Mouse (Mus musculus): ENCODE measurements at regions not wholly inside any gene's neighbourhood (a gene's known extent, or its start where the extent isn't known, plus 50 kb on each side); places are given as distances from the start of the nearest gene placed in this dataset.

DNA sequence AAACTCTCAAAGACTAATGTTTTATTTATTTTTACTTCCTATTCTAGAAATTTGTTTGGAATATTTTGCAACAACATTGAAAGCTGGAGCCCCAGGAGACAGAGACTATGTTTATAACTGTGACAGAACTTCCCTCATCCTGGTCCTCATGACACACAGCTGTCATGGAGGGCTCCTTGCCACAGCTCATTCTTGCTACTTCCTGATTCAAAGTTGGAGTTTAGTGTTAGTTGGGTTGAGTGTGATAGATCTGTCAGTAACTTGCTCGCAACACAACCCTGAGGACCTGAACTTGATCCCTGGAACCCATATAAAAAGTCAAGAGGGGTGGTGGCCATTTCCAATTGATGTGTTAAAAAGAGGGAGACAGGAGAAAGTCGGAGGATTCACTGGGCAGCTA, 328.3 kb upstream of the Nox3 start:
- TF ChIP-seq GATA4 (IDR thresholded peaks at IDR 0.05; ENCODE audit: insufficient replicate concordance, low read length), result no peak

DNA sequence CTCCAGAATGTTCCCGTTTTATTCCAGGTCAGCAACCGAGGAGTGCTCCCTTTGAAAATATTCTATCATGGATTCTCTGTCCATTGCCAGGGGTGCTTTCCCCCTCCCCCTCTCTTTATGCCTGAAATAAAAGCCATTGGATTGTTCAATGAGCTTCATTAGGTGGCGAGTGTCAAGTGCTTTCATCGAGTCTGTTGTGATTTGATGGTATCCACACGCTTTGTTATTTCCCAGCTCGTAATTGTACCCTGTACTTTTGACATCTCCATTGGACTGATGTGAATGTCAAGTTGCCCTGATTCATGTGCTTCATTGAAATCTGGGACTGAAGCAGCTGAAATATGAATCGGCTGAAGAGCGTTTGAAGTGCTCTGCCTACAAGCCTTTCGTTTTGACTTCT, 333.1 kb upstream of the Nox3 start:
- TF ChIP-seq GATA4 (IDR thresholded peaks at IDR 0.05; ENCODE audit: insufficient replicate concordance, low read length), result no peak

- TF ChIP-seq GATA4 (IDR thresholded peaks at IDR 0.05; ENCODE audit: insufficient replicate concordance, low read length), result no peak
Measured at GRCm38 (mm10) chr17:4034816-4035360, 338.8 kb upstream of the Nox3 start.

- TF ChIP-seq GATA4 (IDR thresholded peaks at IDR 0.05; ENCODE audit: insufficient replicate concordance, low read length), result no peak
Measured at GRCm38 (mm10) chr17:4040104-4040664, 344.1 kb upstream of the Nox3 start.

GRCm38 (mm10) chr17:4073381-4073780, 377.3 kb upstream of the Nox3 start:
- no peak for TF ChIP-seq GATA4 (IDR thresholded peaks at IDR 0.05; ENCODE audit: insufficient replicate concordance, low read length)

GRCm38 (mm10) chr17:4080564-4080963, 384.5 kb upstream of the Nox3 start:
- no peak for TF ChIP-seq GATA4 (IDR thresholded peaks at IDR 0.05; ENCODE audit: insufficient replicate concordance, low read length)

- no peak for TF ChIP-seq GATA4 (IDR thresholded peaks at IDR 0.05; ENCODE audit: insufficient replicate concordance, low read length)
Measured at GRCm38 (mm10) chr17:4094621-4095020, 398.6 kb upstream of the Nox3 start.

DNA sequence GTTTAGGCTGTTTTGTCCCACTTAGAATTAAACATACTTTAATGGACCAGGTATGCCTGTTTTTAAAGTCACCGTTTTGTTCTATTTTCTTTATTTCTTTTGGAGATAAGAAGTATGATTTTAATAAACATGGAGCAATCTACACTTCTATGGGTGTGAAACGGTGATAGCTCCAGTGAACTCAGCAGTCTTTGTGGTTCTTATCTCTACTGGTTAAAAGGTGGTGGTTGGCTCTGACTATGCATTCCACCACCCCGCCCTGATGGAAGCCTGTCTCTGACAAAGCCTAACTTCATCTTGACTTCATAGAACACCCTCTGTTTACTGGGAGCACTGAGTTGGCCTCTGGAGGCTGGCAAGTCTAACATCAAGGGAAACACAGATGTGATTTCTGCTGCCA, 407.3 kb upstream of the Nox3 start:
- no peak for TF ChIP-seq GATA4 (IDR thresholded peaks at IDR 0.05; ENCODE audit: insufficient replicate concordance, low read length)

DNA sequence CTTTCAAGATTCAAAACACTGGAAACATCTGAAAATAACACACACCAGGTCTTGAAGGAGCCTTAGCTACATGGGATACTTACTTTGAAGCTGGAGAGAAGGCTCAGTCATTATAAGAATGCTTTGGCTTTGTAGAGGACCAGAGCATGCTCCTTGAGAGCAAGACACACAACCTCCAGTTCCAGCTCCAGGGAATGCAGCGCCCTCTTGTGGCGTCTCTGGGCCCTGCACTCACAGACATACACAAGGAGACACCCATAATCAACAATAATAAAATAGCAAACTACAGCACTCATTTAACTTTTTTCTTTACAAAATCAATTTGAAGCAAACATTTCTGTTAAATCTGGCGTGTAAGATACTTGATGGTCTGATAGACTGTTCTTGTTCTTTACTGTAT, 413.2 kb upstream of the Nox3 start:
- no peak for TF ChIP-seq GATA4 (IDR thresholded peaks at IDR 0.05; ENCODE audit: insufficient replicate concordance, low read length)

DNA sequence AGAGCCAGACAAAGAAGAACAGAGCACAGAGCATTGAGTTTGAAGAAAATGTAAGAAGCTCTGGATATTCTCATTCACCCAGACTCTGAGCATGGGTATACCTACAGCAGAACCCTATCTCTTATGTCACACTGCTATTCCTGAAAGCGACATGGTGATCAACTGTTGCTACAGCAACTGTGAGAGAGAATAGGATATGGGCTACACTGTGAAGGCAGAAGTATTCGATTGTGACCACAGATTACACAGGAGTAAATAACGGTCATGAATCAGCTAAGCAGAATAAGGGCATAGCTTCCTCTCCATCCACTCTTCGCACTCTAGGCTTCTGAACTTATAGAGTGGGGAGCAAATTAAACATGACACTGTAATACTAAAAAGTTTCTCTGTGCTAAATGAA, 417.0 kb upstream of the Nox3 start:
- TF ChIP-seq GATA4 (IDR thresholded peaks at IDR 0.05; ENCODE audit: insufficient replicate concordance, low read length), result no peak

GRCm38 (mm10) chr17:4116476-4116875, 420.4 kb upstream of the Nox3 start:
- TF ChIP-seq GATA4 (IDR thresholded peaks at IDR 0.05; ENCODE audit: insufficient replicate concordance, low read length), result no peak

DNA sequence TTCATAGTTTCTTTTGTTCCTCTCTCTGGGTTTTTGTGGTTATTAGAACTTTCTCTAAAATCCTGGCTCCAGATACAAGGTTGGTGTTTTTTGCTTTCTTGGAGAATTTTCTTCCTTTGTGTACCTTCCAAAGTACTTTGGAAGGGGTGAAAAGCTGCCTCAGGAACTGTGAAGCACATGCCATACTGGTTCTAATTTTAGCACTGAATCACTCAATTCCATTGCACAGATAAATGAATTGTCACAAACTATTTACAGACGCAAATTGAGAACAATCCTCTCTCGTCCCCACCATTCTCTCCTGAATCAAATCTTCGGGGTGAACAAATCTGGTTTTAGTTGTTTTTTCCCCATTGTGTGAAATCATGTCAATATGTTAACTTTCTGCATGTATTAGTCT, 437.6 kb upstream of the Nox3 start:
- no peak for TF ChIP-seq GATA4 (IDR thresholded peaks at IDR 0.05; ENCODE audit: insufficient replicate concordance, low read length)

- TF ChIP-seq GATA4 (IDR thresholded peaks at IDR 0.05; ENCODE audit: insufficient replicate concordance, low read length), result no peak
Measured at GRCm38 (mm10) chr17:4163502-4163901, 467.4 kb upstream of the Nox3 start.

DNA sequence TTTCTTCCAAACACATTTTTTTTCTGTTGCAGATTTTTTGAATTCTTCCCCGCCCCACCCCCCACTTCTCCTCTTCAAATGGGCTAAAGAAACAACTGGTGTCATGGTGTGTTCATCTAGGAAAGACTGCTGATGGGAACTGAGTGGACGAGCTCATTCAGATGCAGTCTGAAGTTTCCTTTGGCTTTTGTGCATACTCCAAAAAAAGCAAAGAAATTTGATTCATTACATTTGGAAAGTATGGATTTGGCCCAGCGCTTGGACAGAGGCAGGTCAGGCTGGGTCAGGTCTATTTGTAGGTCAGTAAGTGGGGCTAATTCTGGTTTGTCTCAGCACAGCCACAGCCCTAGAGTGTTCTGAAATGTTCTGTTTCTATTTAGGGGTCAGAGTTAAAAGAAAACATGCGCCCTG, 477.9 kb upstream of the Nox3 start:
- TF ChIP-seq GATA4 (IDR thresholded peaks at IDR 0.05; ENCODE audit: insufficient replicate concordance, low read length), result no peak

GRCm38 (mm10) chr17:4175006-4175405, 478.9 kb upstream of the Nox3 start:
- no peak for TF ChIP-seq GATA4 (IDR thresholded peaks at IDR 0.05; ENCODE audit: insufficient replicate concordance, low read length)

GRCm38 (mm10) chr17:4176524-4176923, 480.5 kb upstream of the Nox3 start:
- TF ChIP-seq GATA4 (IDR thresholded peaks at IDR 0.05; ENCODE audit: insufficient replicate concordance, low read length), result no peak

GRCm38 (mm10) chr17:4177485-4178150, 481.6 kb upstream of the Nox3 start:
- TF ChIP-seq GATA4 (IDR thresholded peaks at IDR 0.05; ENCODE audit: insufficient replicate concordance, low read length), result no peak

All from liver, adult (tissue).